Mouse (Mus musculus) C2C12 (cell line): ENCODE data around the gene Olfr1462. TPM values are rescaled to one million over a fixed set of nuclear protein-coding genes. Genes with fewer than 3 reads are reported as not detected.

ENCODE experiments used
- H3K27me3 ChIP-seq: one replicate; pipeline ENCODE4 v1.6.1; 2011; ENCODE audit not compliant: control insufficient read depth, insufficient read depth, insufficient read length
- H3K36me3 ChIP-seq: one replicate; pipeline ENCODE4 v1.6.1; 2011; ENCODE audit not compliant: control insufficient read depth, insufficient read depth
- H3K4me3 ChIP-seq: one replicate; pipeline ENCODE4 v1.5.1; 2011; ENCODE audit warnings: mild to moderate bottlenecking, control low read depth; ENCODE audit not compliant: poor library complexity, insufficient read depth, severe bottlenecking
- H3K79me2 ChIP-seq: one replicate; pipeline ENCODE4 v1.6.1; 2011; ENCODE audit not compliant: control insufficient read depth, insufficient read depth
- H3K79me3 ChIP-seq: one replicate; pipeline ENCODE4 v1.6.1; 2011; ENCODE audit warnings: low read depth, control low read depth
- H3ac ChIP-seq: one replicate; pipeline ENCODE3; 2011; ENCODE audit warnings: low read depth; ENCODE audit not compliant: control insufficient read depth, insufficient read length
- CEBPB ChIP-seq: IDR thresholded peaks from one replicate; pipeline ENCODE4 v1.6.1; 2011; ENCODE audit warnings: low read depth, mild to moderate bottlenecking, control low read depth, moderate library complexity
- CTCF ChIP-seq: IDR thresholded peaks from one replicate; pipeline ENCODE4 v1.5.1; 2011; ENCODE audit not compliant: control insufficient read depth, insufficient read depth, insufficient read length
- FOSL1 ChIP-seq: IDR thresholded peaks from one replicate; pipeline ENCODE4 v1.8.0; 2011; ENCODE audit warnings: mild to moderate bottlenecking, low read length; ENCODE audit not compliant: poor library complexity, insufficient read depth, severe bottlenecking
- MAX ChIP-seq: IDR thresholded peaks from one replicate; pipeline ENCODE4 v1.6.1; 2011; ENCODE audit warnings: mild to moderate bottlenecking, control low read depth
- MYOD1 ChIP-seq: IDR thresholded peaks from one replicate; pipeline ENCODE4 v1.6.1; 2011; ENCODE audit warnings: low read depth; ENCODE audit not compliant: control insufficient read depth, insufficient read length
- MYOG ChIP-seq: IDR thresholded peaks from one replicate; pipeline ENCODE4 v1.6.1; 2011; ENCODE audit not compliant: control insufficient read depth, insufficient read length; ENCODE audit errors: extremely low read depth
- USF1 ChIP-seq: IDR thresholded peaks from one replicate; pipeline ENCODE4 v1.6.1; 2011; ENCODE audit warnings: low read depth, mild to moderate bottlenecking, control low read depth, moderate library complexity
- long read RNA-seq, 2 experiments: library from polyadenylated mRNA; unstranded; transcript quantifications; one replicate each; pipeline ENCODE4 v2.0.0; 2019 to 2020
- polyA plus RNA-seq: library from polyadenylated mRNA; unstranded; fragments of >200 nt; fragmentation: generic; extraction: Trizol; gene quantifications from one replicate; pipeline ENCODE4 v1.2.1, GENCODE M21; 2012; ENCODE audit warnings: missing spikeins

Gene Olfr1462
- polyA plus RNA-seq: not detected
- long read RNA-seq, experiment 1: 0 reads
- long read RNA-seq, experiment 2: 0 reads

GRCm38 (mm10) chr19:13185434-13185833 is at the start of gene Olfr1462:
Olfr1462 (plus strand) TSS chr19:13185734.
- Histone ChIP-seq H3K79me3 (no peaks in the 10 kb centered on the region), H3K79me2 (no peaks in the 10 kb centered on the region), H3K36me3 (no peaks in the 10 kb centered on the region), H3K4me3 (no peak within 1 kb of the TSS), H3ac (no peak within 1 kb of the TSS), H3K27me3 (no peaks in the 10 kb centered on the region)
- TF ChIP-seq FOSL1: no peak
- TF ChIP-seq MYOD1: no peak
- no peak for TF ChIP-seq USF1
- TF ChIP-seq CEBPB: no peak
- no peak for TF ChIP-seq CTCF
- no peak for TF ChIP-seq MAX
- TF ChIP-seq MYOG: no peak

DNA sequence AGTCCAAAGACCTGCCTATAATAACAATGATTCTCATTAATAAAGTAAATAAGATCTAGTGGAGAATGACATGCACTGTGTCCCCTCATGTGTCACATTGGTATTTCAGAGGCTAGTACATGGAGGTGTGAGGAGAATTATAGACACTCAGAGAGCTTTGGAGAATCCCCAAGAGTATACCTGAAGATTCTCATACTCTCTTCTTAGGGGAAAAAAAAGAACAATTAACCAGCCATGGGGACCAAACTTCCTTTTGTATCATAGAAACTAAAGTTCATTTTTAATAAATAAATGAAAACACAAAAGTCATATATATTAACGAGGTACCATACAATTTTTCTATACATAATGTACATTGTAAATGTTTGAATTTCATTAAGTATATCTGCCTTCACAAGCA is 36.1 kb upstream of the Olfr1462 start, which contains the start of gene Olfr1459:
Gene Olfr1459 (minus strand): TSS at position 101 of the 400 bp plus-strand sequence.
- no peaks in the 10 kb centered on the region for H3K79me3 ChIP-seq
- H3K79me2 ChIP-seq: no peaks in the 10 kb centered on the region
- no peaks in the 10 kb centered on the region for H3K27me3 ChIP-seq
- TF ChIP-seq USF1 (no peak), FOSL1 (no peak), CEBPB (no peak), MAX (no peak), MYOD1 (no peak), CTCF (no peak), MYOG (no peak)
- H3K4me3 ChIP-seq: no peak within 1 kb of the TSS
- no peaks in the 10 kb centered on the region for H3K36me3 ChIP-seq
- H3ac ChIP-seq: no peak within 1 kb of the TSS

DNA sequence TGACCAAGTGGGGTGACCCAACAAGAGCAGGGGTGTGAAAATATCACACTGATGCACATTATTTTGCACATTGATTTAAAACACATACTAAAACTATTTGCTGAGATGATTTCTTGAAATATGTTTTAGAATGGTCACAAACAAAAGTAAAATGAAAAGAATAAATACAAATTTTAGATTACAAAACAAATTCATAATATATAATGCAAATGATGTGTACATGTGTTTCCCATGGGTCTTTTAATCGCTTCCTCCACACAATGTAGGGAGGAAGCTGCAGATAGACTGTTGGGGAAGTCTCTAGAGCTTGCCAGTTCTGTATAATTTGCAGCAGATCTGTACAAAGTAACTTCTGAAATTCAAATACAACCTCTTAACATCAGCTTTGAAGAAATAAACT is 22.8 kb upstream of the Olfr1462 start, which contains the start of gene Olfr1461:
Gene Olfr1461 (plus strand): TSS at position 301 of the 400 bp plus-strand sequence.
- Histone ChIP-seq H3K79me2 (no peaks in the 10 kb centered on the region), H3ac (no peak within 1 kb of the TSS), H3K4me3 (no peak within 1 kb of the TSS)

GRCm38 (mm10) chr19:13221666-13222065 is 36.1 kb downstream of the Olfr1462 start:
- Histone ChIP-seq H3ac (no peak overlapping the region), H3K27me3 (no peaks in the 10 kb centered on the region), H3K4me3 (no peak overlapping the region), H3K79me2 (no peaks in the 10 kb centered on the region), H3K36me3 (no peaks in the 10 kb centered on the region), H3K79me3 (no peaks in the 10 kb centered on the region)
- TF ChIP-seq MYOD1 (no peak), CTCF (no peak), MYOG (no peak), MAX (no peak)

More for the DNA sequence above, 22.8 kb upstream of the Olfr1462 start, which contains the start of gene Olfr1461:
- Histone ChIP-seq H3K27me3 (no peaks in the 10 kb centered on the region), H3K36me3 (no peaks in the 10 kb centered on the region), H3K79me3 (no peaks in the 10 kb centered on the region)
- TF ChIP-seq MAX (no peak), CEBPB (no peak), USF1 (no peak), MYOG (no peak), CTCF (no peak), MYOD1 (no peak), FOSL1 (no peak)

DNA sequence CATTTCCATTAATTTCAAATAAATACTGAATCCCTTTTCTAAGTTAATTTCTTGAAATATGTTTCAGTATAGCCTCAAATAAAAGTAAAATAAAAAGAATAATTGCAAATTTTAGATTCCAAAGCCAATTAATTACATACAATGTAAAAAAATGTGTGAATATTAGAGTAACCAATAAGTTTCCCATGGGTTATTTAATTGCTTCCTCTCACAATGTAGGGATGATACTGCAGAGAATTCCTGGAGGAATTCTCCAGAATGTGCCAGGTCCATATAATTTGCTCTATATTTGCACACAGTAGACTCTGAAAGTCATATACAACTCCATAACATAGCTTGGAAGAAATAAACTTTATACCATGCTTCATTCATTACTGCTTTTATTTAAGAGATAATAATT is 45.5 kb downstream of the Olfr1462 start, which contains the start of gene Olfr1463:
Gene Olfr1463 (plus strand): TSS at position 301 of the 400 bp plus-strand sequence.
- no peaks in the 10 kb centered on the region for H3K36me3 ChIP-seq
- no peak within 1 kb of the TSS for H3ac ChIP-seq
- no peaks in the 10 kb centered on the region for H3K27me3 ChIP-seq
- TF ChIP-seq MYOD1: no peak
- no peak for TF ChIP-seq MAX
- TF ChIP-seq USF1: no peak
- TF ChIP-seq CTCF: no peak
- no peak for TF ChIP-seq MYOG
- no peak for TF ChIP-seq FOSL1
- no peak for TF ChIP-seq CEBPB
- H3K79me3 ChIP-seq: no peaks in the 10 kb centered on the region
- no peak within 1 kb of the TSS for H3K4me3 ChIP-seq
- no peaks in the 10 kb centered on the region for H3K79me2 ChIP-seq

Other genes with a start within 250 kb of the Olfr1462 start
- not detected for gene Olfr1450, start 235.5 kb upstream of the Olfr1462 start, polyA plus RNA-seq
- gene Olfr1451, start 190.7 kb upstream of the Olfr1462 start, polyA plus RNA-seq: not detected
- not detected for gene Olfr1453, start 157.4 kb upstream of the Olfr1462 start, polyA plus RNA-seq
- gene Olfr1454, start 125.1 kb upstream of the Olfr1462 start, polyA plus RNA-seq: not detected
- gene Olfr1457, start 87.8 kb upstream of the Olfr1462 start, polyA plus RNA-seq: not detected
- not detected for gene Olfr1458, start 79.0 kb upstream of the Olfr1462 start, polyA plus RNA-seq
- 0.01 TPM for gene Olfr1459, start 36.2 kb upstream of the Olfr1462 start, polyA plus RNA-seq
- gene Olfr1461, start 22.7 kb upstream of the Olfr1462 start, polyA plus RNA-seq: not detected
- gene Olfr1463, start 45.6 kb downstream of the Olfr1462 start, polyA plus RNA-seq: not detected
- not detected for gene Olfr1465, start 129.8 kb downstream of the Olfr1462 start, polyA plus RNA-seq
- gene Olfr1466, start 153.1 kb downstream of the Olfr1462 start, polyA plus RNA-seq: not detected
- not detected for gene Olfr1467, start 176.5 kb downstream of the Olfr1462 start, polyA plus RNA-seq
- not detected for gene Olfr1469, start 222.1 kb downstream of the Olfr1462 start, polyA plus RNA-seq